ENCODE assay signal across 19 mouse cellular contexts in genomic region chr4:151619541-151620016, GRCm38 (mm10).
A peak's percentile ranks its signal among the peaks of the same experiment; 100 is the strongest.
DNase-seq lines count a peak whose midpoint lies in the region; ATAC-seq and TF ChIP-seq lines count a peak whose summit lies in the region.
"Had no signal": no experiment of that assay in that cellular context is flagged by ENCODE, and none has a peak within 500 bp of the region (broad histone marks: within the 10 kb centered on the region; RNA-seq: fewer than 3 reads in every experiment).

No protein-coding gene starts in this region.

- H3K9ac ChIP-seq in heart, embryonic 15.5 days, result no peak overlapping the region
- H3K9ac ChIP-seq in neural tube, embryonic 13.5 days, result no peak overlapping the region
- no peak overlapping the region for H3K9ac ChIP-seq in neural tube, embryonic 15.5 days (replicated peaks)
- H3K9ac ChIP-seq in stomach, postnatal 0 days (ENCODE audit: low read length), result no peak overlapping the region
- H3K9ac ChIP-seq: embryonic facial prominence, embryonic 15.5 days; liver, postnatal 0 days had no signal

- no peak overlapping the region for H3K27ac ChIP-seq in heart, embryonic 15.5 days
- 0 out of 2 replicates have a peak overlapping the region, but pooled peaks have one; percentile 20 for H3K27ac ChIP-seq in neural tube, embryonic 13.5 days (replicated peaks)
- 0 out of 2 replicates have a peak overlapping the region, but pooled peaks have one; percentile 28 for H3K27ac ChIP-seq in neural tube, embryonic 15.5 days (replicated peaks)
- H3K27ac ChIP-seq in stomach, postnatal 0 days (replicated peaks), result no peak overlapping the region
- H3K27ac ChIP-seq: embryonic facial prominence, embryonic 15.5 days; forebrain, embryonic 10.5 days; gastrocnemius, adult 2 months had no signal

- peaks cover 3% of the 10 kb centered on the region; the same call in 1 of the 2 replicates for H3K9me3 ChIP-seq in heart, embryonic 15.5 days (replicated peaks)
- H3K9me3 ChIP-seq in neural tube, embryonic 13.5 days, result no peaks in the 10 kb centered on the region
- H3K9me3 ChIP-seq in neural tube, embryonic 15.5 days (replicated peaks), result no peaks in the 10 kb centered on the region
- H3K9me3 ChIP-seq in stomach, postnatal 0 days (ENCODE audit: control insufficient read depth, low read length), result no peaks in the 10 kb centered on the region
- H3K9me3 ChIP-seq: embryonic facial prominence, embryonic 15.5 days had no signal

- WGBS in heart, embryonic 15.5 days, result 49% methylated on average over 14 of the region's 14 CpGs
- 57% methylated on average over 14 of the region's 14 CpGs for WGBS in neural tube, embryonic 13.5 days
- 42% methylated on average over 14 of the region's 14 CpGs for WGBS in neural tube, embryonic 15.5 days
- 79% methylated on average over 14 of the region's 14 CpGs for WGBS in stomach, postnatal 0 days

- TF ChIP-seq EP300 in stomach, postnatal 0 days (optimal IDR thresholded peaks at IDR 0.05), result no peak

- no peak overlapping the region for H3K4me2 ChIP-seq in heart, embryonic 15.5 days
- H3K4me2 ChIP-seq in neural tube, embryonic 13.5 days, result no peak overlapping the region
- no peak overlapping the region for H3K4me2 ChIP-seq in neural tube, embryonic 15.5 days
- H3K4me2 ChIP-seq in stomach, postnatal 0 days (replicated peaks; ENCODE audit: low read depth), result no peak overlapping the region
- H3K4me2 ChIP-seq: embryonic facial prominence, embryonic 15.5 days had no signal

- ATAC-seq in cerebellum, adult (ENCODE audit: insufficient number of reproducible peaks, low FRiP score, low TSS enrichment), result no peak
- peak; percentile 53; the same call in 1 of the 2 replicates for ATAC-seq in heart, embryonic 15.5 days (replicated peaks; ENCODE audit: insufficient number of reproducible peaks, insufficient read depth, low FRiP score, low read depth)
- ATAC-seq in neural tube, embryonic 13.5 days (ENCODE audit: low read depth), result no peak
- ATAC-seq in neural tube, embryonic 15.5 days (ENCODE audit: low FRiP score), result 0 out of 2 replicates have a peak, but pooled peaks have one; percentile 32
- no peak for ATAC-seq in stomach, postnatal 0 days (ENCODE audit: low FRiP score, low TSS enrichment)
- ATAC-seq: inflammation-experienced regulatory T-cells, adult 6 months; liver, postnatal 0 days had no signal

- peaks cover 13% of the 10 kb centered on the region for H3K4me1 ChIP-seq in heart, embryonic 15.5 days (replicated peaks)
- peaks cover 31% of the 10 kb centered on the region for H3K4me1 ChIP-seq in neural tube, embryonic 13.5 days (replicated peaks)
- H3K4me1 ChIP-seq in neural tube, embryonic 15.5 days, result peaks cover 30% of the 10 kb centered on the region
- H3K4me1 ChIP-seq in stomach, postnatal 0 days (replicated peaks; ENCODE audit: control insufficient read depth, insufficient read depth), result no peaks in the 10 kb centered on the region

- intact Hi-C loops in heart, postnatal 36 days (cut with DNase I), result loop anchor here (10.0 kb wide), 1 partner anchor 465 kb away; no protein-coding TSS in a partner anchor

- no peak overlapping the region for H3K4me3 ChIP-seq in heart, embryonic 15.5 days
- no peak overlapping the region for H3K4me3 ChIP-seq in neural tube, embryonic 13.5 days
- H3K4me3 ChIP-seq in neural tube, embryonic 15.5 days (replicated peaks), result no peak overlapping the region
- H3K4me3 ChIP-seq in stomach, postnatal 0 days (ENCODE audit: low read depth, low read length), result no peak overlapping the region
- H3K4me3 ChIP-seq: embryonic facial prominence, embryonic 15.5 days; forebrain, embryonic 10.5 days; gastrocnemius, adult 2 months had no signal

- peak; percentile 71 to 82 for DNase-seq in cerebellum, postnatal 10 days
- no peak for DNase-seq in heart, postnatal 36 days
- DNase-seq in neural tube, embryonic 10.5 days (ENCODE audit: extremely low spot score, low spot score), result no peak
- no peak for DNase-seq in stomach, postnatal 0 days (ENCODE audit: low spot score)
- DNase-seq: cerebellum, adult 2 months; gastrocnemius, adult 2 months; kidney, adult 8-10 months; kidney, postnatal 4 days; liver; liver, postnatal 0 days; lung, postnatal 36 days; right cerebral cortex, postnatal 4 days had no signal

- no peaks in the 10 kb centered on the region for H3K27me3 ChIP-seq in heart, embryonic 15.5 days
- H3K27me3 ChIP-seq in neural tube, embryonic 13.5 days, result no peaks in the 10 kb centered on the region
- no peaks in the 10 kb centered on the region for H3K27me3 ChIP-seq in neural tube, embryonic 15.5 days (replicated peaks)
- no peaks in the 10 kb centered on the region for H3K27me3 ChIP-seq in stomach, postnatal 0 days (ENCODE audit: control insufficient read depth, insufficient read depth, low read length)
- H3K27me3 ChIP-seq: embryonic facial prominence, embryonic 15.5 days had no signal

- no peak for TF ChIP-seq CTCF in stomach, postnatal 0 days (IDR thresholded peaks at IDR 0.05; ENCODE audit: low read depth)

- no peaks in the 10 kb centered on the region for H3K36me3 ChIP-seq in heart, embryonic 15.5 days
- no peaks in the 10 kb centered on the region for H3K36me3 ChIP-seq in neural tube, embryonic 13.5 days
- H3K36me3 ChIP-seq in neural tube, embryonic 15.5 days, result no peaks in the 10 kb centered on the region
- H3K36me3 ChIP-seq in stomach, postnatal 0 days (ENCODE audit: control insufficient read depth, insufficient read depth, low read length), result no peaks in the 10 kb centered on the region
- H3K36me3 ChIP-seq: embryonic facial prominence, embryonic 15.5 days; forebrain, embryonic 10.5 days had no signal

Comparison
In these comparisons a context has a peak if more than half of its experiments do, and no peak if none do; other contexts are left out.
1. ATAC-seq: peak in heart, embryonic 15.5 days (single experiment) and neural tube, embryonic 15.5 days (single experiment); none in cerebellum, adult (single experiment), neural tube, embryonic 13.5 days (single experiment) and stomach, postnatal 0 days (single experiment).
2. DNase-seq: peak in cerebellum, postnatal 10 days (2 of 2); none in heart, postnatal 36 days (0 of 2), neural tube, embryonic 10.5 days (single experiment) and stomach, postnatal 0 days (single experiment).
3. H3K27ac ChIP-seq: peak in neural tube, embryonic 13.5 days (single experiment) and neural tube, embryonic 15.5 days (single experiment); none in heart, embryonic 15.5 days (single experiment) and stomach, postnatal 0 days (single experiment).